Mouse (Mus musculus) liver, embryonic 11.5 days (tissue): ENCODE results near the gene Olfr1278. TPM values are rescaled to one million over a fixed set of nuclear protein-coding genes. Genes with fewer than 3 reads are reported as not detected.
"Not testable (repeated sequence)": the region's sequence is repeated elsewhere in the genome, so short reads cannot be mapped to it uniquely, and the experiment has no call there.

Source experiments
- ATAC-seq: fragments of 200-750 bp; cut with Nextera tagmentation; replicated peaks from 2 replicates; pipeline ENCODE4 v1.8.0; 2017; ENCODE audit warnings: moderate number of reproducible peaks, mild to moderate bottlenecking, moderate TSS enrichment, moderate library complexity; ENCODE audit not compliant: low FRiP score
- DNase-seq: peaks from one replicate; pipeline ENCODE4 v3.0.0-alpha.2; 2017; ENCODE audit warnings: low spot score
- H3K27ac ChIP-seq: fragments of 300-500 bp; sonication (generic); 2 replicates; pipeline ENCODE4 v1.5.1; 2014; ENCODE audit warnings: mild to moderate bottlenecking, low read depth, low read length, control low read depth
- H3K27me3 ChIP-seq: fragments of 300-500 bp; sonication (generic); replicated peaks from 2 replicates; pipeline ENCODE4 v1.6.1; 2014; ENCODE audit warnings: low read length, mixed read lengths; ENCODE audit not compliant: control insufficient read depth, insufficient read depth
- H3K36me3 ChIP-seq: fragments of 300-500 bp; sonication (generic); 2 replicates; pipeline ENCODE4 v1.6.1; 2014; ENCODE audit warnings: mild to moderate bottlenecking, low read length, moderate library complexity, mixed read lengths; ENCODE audit not compliant: control insufficient read depth, insufficient read depth
- H3K4me1 ChIP-seq: fragments of 300-500 bp; sonication (generic); replicated peaks from 2 replicates; pipeline ENCODE4 v1.6.1; 2014; ENCODE audit warnings: low read length, mixed read lengths; ENCODE audit not compliant: control insufficient read depth, insufficient read depth
- H3K4me2 ChIP-seq: fragments of 300-500 bp; sonication (generic); 2 replicates; pipeline ENCODE4 v1.6.1; 2014; ENCODE audit warnings: mild to moderate bottlenecking, control low read depth, moderate library complexity
- H3K4me3 ChIP-seq: fragments of 300-500 bp; sonication (generic); 2 replicates; pipeline ENCODE4 v1.5.1; 2014; ENCODE audit warnings: low read depth, low read length, control low read depth
- H3K9ac ChIP-seq: fragments of 300-500 bp; sonication (generic); 2 replicates; pipeline ENCODE4 v1.6.1; 2014; ENCODE audit warnings: low read depth, low read length, control low read depth
- H3K9me3 ChIP-seq: fragments of 300-500 bp; sonication (generic); 2 replicates; pipeline ENCODE4 v1.6.1; 2016; ENCODE audit warnings: low read length, inconsistent platforms, mixed read lengths; ENCODE audit not compliant: control insufficient read depth
- WGBS: fragments of 180-500 bp; shearing (Covaris S2); extraction: QIAGEN DNeasy Blood & Tissue Kit; methylation state at CpG from one replicate; pipeline ENCODE4 v1.1.7; 2014; 5-methylcytosine and 5-hydroxymethylcytosine counted together
- polyA plus RNA-seq: library from polyadenylated mRNA; unstranded; fragments of >200 nt; fragmentation: Nextera tagmentation; extraction: Ambion mirVana; gene quantifications from 2 replicates; pipeline ENCODE4 v1.2.1, GENCODE M21; 2014

The Olfr1278 gene
- polyA plus RNA-seq: not detected in 2 replicates

DNA sequence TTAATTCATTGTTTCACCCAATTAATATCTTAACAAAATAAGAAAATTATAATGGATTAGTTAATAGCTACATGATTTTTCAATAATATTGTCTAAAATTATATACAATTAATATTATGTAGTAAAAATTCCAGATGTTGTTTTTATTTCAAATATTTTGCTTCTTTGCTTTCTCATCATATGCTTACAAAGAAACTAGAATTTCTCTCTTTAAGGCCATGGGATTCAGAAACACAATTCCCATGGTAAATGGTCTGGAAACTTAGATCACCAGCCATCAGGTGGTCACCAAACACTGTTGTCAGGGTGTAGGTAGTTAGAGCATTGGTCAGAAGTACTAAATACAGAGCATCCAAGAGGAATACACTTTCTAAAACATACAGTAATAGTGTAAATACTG lies at the start of gene Olfr1278:
TSS of gene Olfr1278 (plus strand) at position 301 of the 400 bp plus-strand sequence.
- no peak for ATAC-seq

DNA sequence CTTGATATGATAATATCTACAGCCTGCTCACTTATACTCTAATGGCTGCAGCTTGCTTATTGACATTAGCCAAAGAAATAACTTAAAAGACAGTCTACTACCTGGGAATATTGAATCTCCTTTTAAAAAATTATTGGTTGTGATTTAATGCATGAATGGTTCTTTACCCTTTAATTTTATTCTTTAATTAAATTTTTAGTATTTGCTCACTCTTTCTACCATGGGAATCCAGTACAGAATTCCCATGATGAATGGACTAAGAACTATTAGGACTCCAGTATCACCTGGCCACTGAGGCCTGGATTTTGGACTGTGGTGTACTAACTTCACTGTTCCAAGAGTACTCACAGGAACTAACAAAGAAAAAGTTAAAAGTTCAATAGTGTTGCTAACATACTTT lies 35.7 kb upstream of the Olfr1278 start, which contains the start of gene Olfr1276:
TSS of gene Olfr1276 (plus strand) at position 301 of the 400 bp plus-strand sequence.
- Histone ChIP-seq H3K4me1 (no peaks in the 10 kb centered on the region), H3K4me2 (no peak within 1 kb of the TSS), H3K27ac (no peak within 1 kb of the TSS), H3K36me3 (no peaks in the 10 kb centered on the region), H3K9ac (no peak within 1 kb of the TSS), H3K4me3 (no peak within 1 kb of the TSS), H3K27me3 (no peaks in the 10 kb centered on the region), H3K9me3 (no peaks in the 10 kb centered on the region)
- DNase-seq (no peak), ATAC-seq (no peak)

More for the DNA sequence above, at the start of gene Olfr1278:
- Histone ChIP-seq H3K4me1 (no peaks in the 10 kb centered on the region), H3K27ac (no peak within 1 kb of the TSS), H3K4me3 (no peak within 1 kb of the TSS), H3K9ac (no peak within 1 kb of the TSS), H3K36me3 (no peaks in the 10 kb centered on the region), H3K4me2 (no peak within 1 kb of the TSS), H3K9me3 (no peaks in the 10 kb centered on the region), H3K27me3 (no peaks in the 10 kb centered on the region)
- DNase-seq: no peak

GRCm38 (mm10) chr2:111274006-111274405 lies 15.9 kb upstream of the Olfr1278 start, which contains the start of gene Olfr1277:
Gene Olfr1277 (minus strand): TSS chr2:111274106.
- Histone ChIP-seq H3K4me3 (no peak within 1 kb of the TSS), H3K36me3 (no peaks in the 10 kb centered on the region), H3K4me2 (no peak within 1 kb of the TSS), H3K9ac (no peak within 1 kb of the TSS), H3K27me3 (no peaks in the 10 kb centered on the region), H3K27ac (no peak within 1 kb of the TSS), H3K9me3 (no peaks in the 10 kb centered on the region), H3K4me1 (no peaks in the 10 kb centered on the region)
- DNase-seq (no peak), ATAC-seq (no peak)
- WGBS: 67% methylated on average over 2 of the region's 2 CpGs

DNA sequence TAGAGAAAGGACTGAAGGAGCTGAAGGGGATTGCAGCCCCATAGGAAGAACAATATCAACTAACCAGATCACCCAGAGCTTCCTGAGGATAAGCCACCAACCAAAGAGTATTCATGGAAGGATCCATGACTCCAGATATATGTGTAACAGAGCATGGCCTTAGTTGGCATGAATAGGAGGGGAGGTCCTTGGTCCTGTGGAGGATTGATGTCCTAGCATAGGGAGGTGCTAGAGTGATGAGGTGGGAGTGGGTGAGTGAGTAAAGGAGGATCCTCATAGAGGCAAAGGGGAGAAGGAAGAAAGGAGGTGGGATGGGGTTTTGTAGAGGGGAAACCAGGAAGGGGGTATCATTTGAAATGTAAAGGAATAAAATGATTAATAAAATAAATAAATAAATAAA lies 8.6 kb downstream of the Olfr1278 start:
- ATAC-seq (no peak), DNase-seq (no peak)
- no peaks in the 10 kb centered on the region for H3K9me3 ChIP-seq
- H3K36me3 ChIP-seq: no peaks in the 10 kb centered on the region
- H3K9ac ChIP-seq: no peak overlapping the region
- no peak overlapping the region for H3K4me3 ChIP-seq
- H3K27me3 ChIP-seq: no peaks in the 10 kb centered on the region
- no peak overlapping the region for H3K4me2 ChIP-seq
- H3K4me1 ChIP-seq: no peaks in the 10 kb centered on the region
- no peak overlapping the region for H3K27ac ChIP-seq

DNA sequence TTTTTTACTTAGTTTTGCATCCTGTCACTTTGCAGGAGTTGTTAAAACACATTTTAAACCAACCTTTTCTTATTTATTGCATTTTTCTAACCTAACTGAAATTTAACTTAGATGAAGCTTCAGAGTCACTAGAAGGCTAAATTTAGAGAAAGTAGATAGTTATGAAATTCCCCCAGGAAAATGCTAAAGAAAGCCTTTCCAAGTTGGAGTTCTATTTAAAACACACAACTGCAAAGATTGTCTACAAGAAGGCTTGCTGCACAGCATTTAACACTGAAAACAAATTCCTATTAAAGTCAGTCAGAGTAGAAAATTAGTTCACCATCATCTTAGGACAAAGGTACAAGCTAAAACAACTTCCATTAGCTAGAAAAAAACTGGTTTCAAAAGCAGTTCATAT lies 10.4 kb downstream of the Olfr1278 start, which contains the start of gene Olfr1279:
TSS of gene Olfr1279 (plus strand) at position 262 of the 400 bp plus-strand sequence.
- Histone ChIP-seq H3K27ac (no peak within 1 kb of the TSS), H3K9me3 (no peaks in the 10 kb centered on the region), H3K4me2 (no peak within 1 kb of the TSS), H3K36me3 (no peaks in the 10 kb centered on the region), H3K9ac (no peak within 1 kb of the TSS), H3K4me3 (no peak within 1 kb of the TSS), H3K27me3 (no peaks in the 10 kb centered on the region), H3K4me1 (no peaks in the 10 kb centered on the region)
- ATAC-seq (no peak), DNase-seq (no peak)

GRCm38 (mm10) chr2:111313717-111314116 lies 23.8 kb downstream of the Olfr1278 start, which contains the start of gene Olfr1280:
Gene Olfr1280 (plus strand): TSS chr2:111314017.
- Histone ChIP-seq H3K9ac (no peak within 1 kb of the TSS), H3K27ac (no peak within 1 kb of the TSS), H3K36me3 (no peaks in the 10 kb centered on the region), H3K4me3 (no peak within 1 kb of the TSS), H3K9me3 (no peaks in the 10 kb centered on the region), H3K4me1 (no peaks in the 10 kb centered on the region), H3K4me2 (no peak within 1 kb of the TSS), H3K27me3 (no peaks in the 10 kb centered on the region)
- ATAC-seq (no peak), DNase-seq (no peak)

DNA sequence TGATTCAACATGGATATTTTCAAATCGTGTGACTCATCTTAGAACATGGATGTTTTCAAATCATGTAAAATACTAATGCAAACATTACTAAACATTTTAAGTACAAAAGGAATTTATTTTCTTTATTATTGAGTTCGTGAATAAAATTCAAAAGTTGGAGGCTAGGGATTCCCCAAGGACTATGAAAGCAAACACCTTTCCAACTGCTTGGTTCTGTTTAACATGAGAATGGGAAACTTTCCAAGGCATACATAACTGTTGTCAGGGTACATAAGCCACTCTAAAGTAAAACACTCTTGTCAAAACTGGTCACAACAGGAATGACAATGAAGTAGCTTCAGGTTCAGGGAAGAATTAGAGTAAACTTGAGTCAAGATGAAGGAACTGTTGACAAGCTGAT lies 36.3 kb downstream of the Olfr1278 start, which contains the start of gene Olfr1281:
TSS of gene Olfr1281 (plus strand) at position 301 of the 400 bp plus-strand sequence.
- ATAC-seq: no peak
- H3K9ac ChIP-seq: no peak within 1 kb of the TSS
- no peaks in the 10 kb centered on the region for H3K27me3 ChIP-seq
- no peaks in the 10 kb centered on the region for H3K4me1 ChIP-seq
- no peak within 1 kb of the TSS for H3K4me2 ChIP-seq
- no peak within 1 kb of the TSS for H3K4me3 ChIP-seq
- no peak within 1 kb of the TSS for H3K27ac ChIP-seq
- no peaks in the 10 kb centered on the region for H3K9me3 ChIP-seq
- 68% methylated on average over 2 of the region's 2 CpGs for WGBS
- no peak for DNase-seq
- no peaks in the 10 kb centered on the region for H3K36me3 ChIP-seq

DNA sequence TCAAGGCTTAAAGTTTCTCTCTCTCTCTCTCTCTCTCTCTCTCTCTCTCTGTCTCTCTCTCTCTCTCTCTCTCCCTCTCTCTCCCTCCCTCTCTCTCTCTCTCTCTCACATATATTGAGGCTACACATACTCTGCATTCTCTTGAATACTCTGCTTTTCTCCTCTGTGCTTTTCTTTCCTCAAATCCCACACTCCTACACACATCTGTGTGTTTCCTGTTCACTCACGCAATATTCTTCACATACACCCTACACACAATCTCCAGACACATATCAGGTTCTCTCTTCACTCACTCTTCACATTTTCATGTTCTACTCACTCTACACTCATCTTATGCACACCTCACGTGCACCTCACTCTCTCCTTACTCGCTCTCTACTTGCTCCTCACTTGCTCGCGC lies 43.8 kb downstream of the Olfr1278 start:
- not testable (repeated sequence) for H3K4me1 ChIP-seq, H3K27me3 ChIP-seq, H3K27ac ChIP-seq, H3K9ac ChIP-seq, DNase-seq, ATAC-seq, H3K9me3 ChIP-seq, H3K36me3 ChIP-seq, H3K4me2 ChIP-seq, H3K4me3 ChIP-seq
- 78% methylated on average over 5 of the region's 5 CpGs for WGBS

DNA sequence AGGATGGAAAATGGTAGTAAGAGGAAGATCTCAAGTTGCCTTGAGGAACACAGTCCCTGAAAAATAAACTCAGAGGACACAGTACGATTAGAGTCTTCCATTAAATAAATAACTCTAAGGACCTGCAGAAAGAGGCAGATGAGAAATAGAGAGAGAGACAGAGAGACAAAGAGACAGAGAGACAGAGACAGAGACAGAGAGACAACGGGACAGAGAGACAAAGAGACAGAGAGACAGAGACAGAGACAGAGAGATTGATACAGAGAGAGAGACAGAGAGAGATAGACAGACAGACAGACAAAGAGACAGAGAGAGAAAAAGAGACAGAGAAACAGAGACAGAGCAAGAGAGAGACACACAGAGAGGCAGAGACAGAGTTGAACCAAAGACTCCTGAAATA lies 46.0 kb downstream of the Olfr1278 start, which contains the start of gene Olfr1282:
TSS of gene Olfr1282 (minus strand) at position 101 of the 400 bp plus-strand sequence.
- H3K4me3 ChIP-seq: no peak within 1 kb of the TSS
- H3K4me2 ChIP-seq: no peak within 1 kb of the TSS
- H3K27me3 ChIP-seq: no peaks in the 10 kb centered on the region
- H3K9me3 ChIP-seq: no peaks in the 10 kb centered on the region
- ATAC-seq: no peak
- no peaks in the 10 kb centered on the region for H3K36me3 ChIP-seq
- no peak for DNase-seq
- H3K9ac ChIP-seq: no peak within 1 kb of the TSS
- H3K4me1 ChIP-seq: no peaks in the 10 kb centered on the region
- 64% methylated on average over 2 of the region's 2 CpGs for WGBS
- H3K27ac ChIP-seq: no peak within 1 kb of the TSS
